Mouse (Mus musculus) embryonic facial prominence, embryonic 11.5 days (tissue): ENCODE measurements at regions not wholly inside any gene's neighbourhood (a gene's known extent, or its start where the extent isn't known, plus 50 kb on each side); places are given as distances from the start of the nearest gene placed in this dataset.

ENCODE experiments used
- ATAC-seq: fragments of 200-750 bp; cut with Nextera tagmentation; replicated peaks from 2 replicates; pipeline ENCODE4 v1.8.0; 2017; ENCODE audit warnings: low read depth; ENCODE audit not compliant: insufficient number of reproducible peaks, low FRiP score, low TSS enrichment
- DNase-seq: peaks from one replicate; pipeline ENCODE4 v3.0.0-alpha.2; 2015; ENCODE audit warnings: low spot score
- H3K27ac ChIP-seq: fragments of 300-500 bp; sonication (generic); replicated peaks from 2 replicates; pipeline ENCODE4 v1.5.1; 2014; ENCODE audit warnings: mild to moderate bottlenecking, low read depth, low read length, control low read depth
- H3K27me3 ChIP-seq: fragments of 300-500 bp; sonication (generic); 2 replicates; pipeline ENCODE4 v1.6.1; 2014; ENCODE audit warnings: mild to moderate bottlenecking, low read length, moderate library complexity, mixed read lengths; ENCODE audit not compliant: control insufficient read depth, insufficient read depth
- H3K36me3 ChIP-seq: fragments of 300-500 bp; sonication (generic); replicated peaks from 2 replicates; pipeline ENCODE4 v1.6.1; 2014; ENCODE audit warnings: low read depth, mild to moderate bottlenecking, low read length, moderate library complexity, mixed read lengths; ENCODE audit not compliant: control insufficient read depth, insufficient read depth
- H3K4me1 ChIP-seq: fragments of 300-500 bp; sonication (generic); 2 replicates; pipeline ENCODE4 v1.6.1; 2014; ENCODE audit warnings: low read length, mixed read lengths; ENCODE audit not compliant: control insufficient read depth, insufficient read depth
- H3K4me2 ChIP-seq: fragments of 300-500 bp; sonication (generic); 2 replicates; pipeline ENCODE4 v1.6.1; 2014; ENCODE audit warnings: low read depth, mild to moderate bottlenecking, control low read depth, low read length, moderate library complexity
- H3K4me3 ChIP-seq: fragments of 300-500 bp; sonication (generic); 2 replicates; pipeline ENCODE4 v1.5.1; 2014; ENCODE audit warnings: low read depth, low read length, control low read depth
- H3K9ac ChIP-seq: fragments of 300-500 bp; sonication (generic); replicated peaks from 2 replicates; pipeline ENCODE4 v1.6.1; 2014; ENCODE audit warnings: mild to moderate bottlenecking, control low read depth, low read length
- H3K9me3 ChIP-seq: fragments of 300-500 bp; sonication (generic); replicated peaks from 2 replicates; pipeline ENCODE4 v1.6.1; 2016; ENCODE audit warnings: mild to moderate bottlenecking, low read length, inconsistent platforms, mixed read lengths; ENCODE audit not compliant: control insufficient read depth
- WGBS: fragments of 180-500 bp; shearing (Covaris S2); extraction: QIAGEN DNeasy Blood & Tissue Kit; methylation state at CpG from one replicate; pipeline ENCODE4 v1.1.7; 2014; 5-methylcytosine and 5-hydroxymethylcytosine counted together

DNA sequence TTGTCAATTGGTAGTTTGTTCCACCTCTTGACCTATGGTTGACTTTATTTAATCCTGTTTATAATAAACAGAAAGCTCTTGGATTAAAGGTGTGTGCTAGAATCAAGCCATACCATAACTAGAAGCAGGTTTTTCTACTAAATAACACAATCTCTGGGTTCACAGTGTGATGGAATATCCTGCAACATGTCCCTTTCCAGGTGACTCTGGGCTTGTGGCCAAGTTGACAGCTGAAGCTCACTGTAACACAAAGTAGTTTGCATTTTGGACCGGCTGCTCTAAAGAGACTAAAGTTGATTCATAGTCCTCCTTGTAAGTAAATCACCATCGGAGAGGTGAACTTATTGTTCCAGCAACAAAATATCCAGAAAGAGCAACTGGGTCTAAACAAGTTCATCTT lies 149.3 kb upstream of the Kctd3 start:
- Histone ChIP-seq H3K9me3 (no peaks in the 10 kb centered on the region), H3K4me2 (no peak overlapping the region), H3K9ac (no peak overlapping the region), H3K36me3 (no peaks in the 10 kb centered on the region), H3K4me3 (no peak overlapping the region), H3K27ac (no peak overlapping the region), H3K4me1 (no peaks in the 10 kb centered on the region), H3K27me3 (no peaks in the 10 kb centered on the region)
- WGBS: 92% methylated on average over 2 of the region's 2 CpGs
- DNase-seq (no peak), ATAC-seq (no peak)

DNA sequence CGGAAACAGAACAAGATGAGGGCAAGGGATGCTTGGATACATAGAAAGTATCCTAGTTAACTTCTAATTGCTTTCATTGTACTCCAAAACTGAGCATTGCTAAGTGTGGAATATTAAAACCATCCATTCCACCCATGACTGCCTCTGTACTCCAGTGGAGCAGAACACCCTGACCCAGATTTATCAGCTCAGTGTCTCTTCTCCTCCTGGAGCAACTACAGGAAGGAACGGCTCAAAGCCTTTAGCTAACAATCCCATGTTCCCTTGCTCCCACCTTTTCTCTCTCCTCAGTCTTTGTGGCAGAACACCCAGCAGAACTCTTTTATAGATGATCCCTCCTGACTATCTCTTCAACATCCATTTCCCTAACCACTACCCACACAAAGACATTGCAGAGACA lies 146.7 kb upstream of the Kctd3 start:
- Histone ChIP-seq H3K9me3 (no peaks in the 10 kb centered on the region), H3K4me1 (no peaks in the 10 kb centered on the region), H3K36me3 (no peaks in the 10 kb centered on the region), H3K4me3 (no peak overlapping the region), H3K27ac (no peak overlapping the region), H3K4me2 (no peak overlapping the region), H3K9ac (no peak overlapping the region), H3K27me3 (no peaks in the 10 kb centered on the region)
- no peak for ATAC-seq
- no peak for DNase-seq
- 81% methylated on average over 2 of the region's 2 CpGs for WGBS

DNA sequence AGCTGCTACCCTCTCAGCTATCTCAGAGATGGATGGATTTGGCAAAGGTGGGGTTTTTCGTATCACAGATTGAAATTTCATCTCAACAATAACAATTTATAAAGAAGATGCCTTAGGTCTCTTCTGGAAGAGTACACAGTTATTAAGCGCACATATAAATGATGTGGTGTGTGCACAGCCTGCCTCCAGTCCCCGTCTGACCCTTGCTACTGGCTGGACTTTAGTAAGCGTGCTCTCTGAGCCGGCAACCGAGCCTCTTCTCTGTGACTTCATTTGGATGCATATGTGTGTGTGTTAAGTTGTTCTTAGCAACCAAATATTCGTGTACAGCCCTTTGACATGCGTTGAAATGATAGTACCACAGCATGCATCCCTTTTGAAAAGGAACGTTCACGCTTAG lies 145.5 kb upstream of the Kctd3 start:
- H3K4me2 ChIP-seq: no peak overlapping the region
- H3K9ac ChIP-seq: no peak overlapping the region
- H3K9me3 ChIP-seq: no peaks in the 10 kb centered on the region
- no peaks in the 10 kb centered on the region for H3K4me1 ChIP-seq
- H3K4me3 ChIP-seq: no peak overlapping the region
- 88% methylated on average over 10 of the region's 10 CpGs for WGBS
- no peaks in the 10 kb centered on the region for H3K36me3 ChIP-seq
- ATAC-seq (no peak), DNase-seq (no peak)
- H3K27ac ChIP-seq: no peak overlapping the region
- H3K27me3 ChIP-seq: no peaks in the 10 kb centered on the region

DNA sequence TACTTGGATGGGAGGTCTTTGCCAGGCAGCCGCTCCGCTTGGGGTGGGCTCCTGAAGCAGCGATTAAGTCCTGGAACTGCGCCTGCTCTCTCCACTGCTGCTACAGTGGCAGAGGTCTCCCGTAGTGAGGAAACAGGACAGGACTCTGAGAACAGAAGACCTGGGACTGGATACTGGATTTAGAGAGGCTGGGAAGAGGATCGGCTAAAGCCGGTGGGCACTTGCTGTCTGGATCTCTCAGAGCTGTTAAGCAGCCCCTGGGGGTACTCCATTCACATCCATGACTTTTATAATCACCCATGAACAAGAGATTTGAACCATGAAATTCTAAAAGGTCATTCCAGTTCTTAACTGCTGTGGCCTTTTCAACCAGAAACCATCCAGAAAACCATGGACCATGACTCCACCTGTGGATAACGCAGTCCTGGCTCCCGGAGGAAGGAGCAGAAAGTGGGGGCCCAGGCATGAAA lies 135.4 kb upstream of the Kctd3 start:
- Histone ChIP-seq H3K36me3 (no peaks in the 10 kb centered on the region), H3K27ac (no peak overlapping the region), H3K9me3 (no peaks in the 10 kb centered on the region), H3K4me1 (no peaks in the 10 kb centered on the region), H3K4me2 (no peak overlapping the region), H3K9ac (no peak overlapping the region), H3K27me3 (no peaks in the 10 kb centered on the region), H3K4me3 (no peak overlapping the region)
- DNase-seq (peak; percentile 20), ATAC-seq (0 out of 2 replicates have a peak, but pooled peaks have one; percentile 23)
- 45% methylated on average over 9 of the region's 9 CpGs for WGBS

DNA sequence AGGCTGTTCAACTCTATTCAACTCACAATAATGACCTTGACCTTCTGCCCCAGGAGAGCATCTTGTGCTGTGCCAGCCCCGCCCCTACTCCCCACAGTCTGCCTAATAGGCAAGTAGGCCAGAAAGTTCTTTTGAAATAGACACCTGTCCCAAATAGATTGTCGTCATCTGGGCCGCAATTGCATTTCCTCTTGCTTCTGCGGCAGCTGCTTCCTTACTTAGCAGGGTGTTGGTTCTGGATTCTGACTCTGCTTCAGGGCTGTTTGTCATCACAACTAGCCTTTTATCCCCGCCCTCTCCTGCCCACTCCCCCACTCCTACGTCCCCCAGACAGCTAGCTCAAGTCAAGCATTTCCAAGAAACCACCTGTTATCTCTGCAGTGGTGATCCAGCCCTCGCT lies 134.9 kb upstream of the Kctd3 start:
- DNase-seq (no peak), ATAC-seq (no peak)
- no peaks in the 10 kb centered on the region for H3K36me3 ChIP-seq
- H3K4me1 ChIP-seq: no peaks in the 10 kb centered on the region
- no peaks in the 10 kb centered on the region for H3K27me3 ChIP-seq
- no peak overlapping the region for H3K27ac ChIP-seq
- 50% methylated on average over 7 of the region's 7 CpGs for WGBS
- H3K4me2 ChIP-seq: no peak overlapping the region
- H3K4me3 ChIP-seq: no peak overlapping the region
- H3K9me3 ChIP-seq: no peaks in the 10 kb centered on the region
- no peak overlapping the region for H3K9ac ChIP-seq

DNA sequence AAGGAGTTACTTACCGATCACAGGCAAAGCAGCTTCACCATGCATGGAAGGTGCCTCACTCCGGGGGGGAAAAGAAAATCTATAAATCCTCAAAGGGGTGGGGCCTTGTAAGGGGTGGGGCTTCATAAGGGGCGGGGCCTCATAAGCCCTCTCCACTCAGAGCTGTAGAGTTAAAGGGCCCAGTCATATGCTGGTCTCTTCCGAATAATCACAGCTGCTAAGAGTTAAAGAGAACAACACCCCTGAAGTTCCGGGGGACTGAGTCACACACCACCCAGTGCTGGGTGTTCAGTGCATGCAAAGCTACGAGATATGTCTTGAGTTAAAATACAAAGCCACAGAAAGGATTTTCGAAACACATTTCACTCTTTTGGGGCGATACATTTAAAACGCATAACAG lies 134.1 kb upstream of the Kctd3 start:
- no peaks in the 10 kb centered on the region for H3K36me3 ChIP-seq
- 89% methylated on average over 9 of the region's 9 CpGs for WGBS

DNA sequence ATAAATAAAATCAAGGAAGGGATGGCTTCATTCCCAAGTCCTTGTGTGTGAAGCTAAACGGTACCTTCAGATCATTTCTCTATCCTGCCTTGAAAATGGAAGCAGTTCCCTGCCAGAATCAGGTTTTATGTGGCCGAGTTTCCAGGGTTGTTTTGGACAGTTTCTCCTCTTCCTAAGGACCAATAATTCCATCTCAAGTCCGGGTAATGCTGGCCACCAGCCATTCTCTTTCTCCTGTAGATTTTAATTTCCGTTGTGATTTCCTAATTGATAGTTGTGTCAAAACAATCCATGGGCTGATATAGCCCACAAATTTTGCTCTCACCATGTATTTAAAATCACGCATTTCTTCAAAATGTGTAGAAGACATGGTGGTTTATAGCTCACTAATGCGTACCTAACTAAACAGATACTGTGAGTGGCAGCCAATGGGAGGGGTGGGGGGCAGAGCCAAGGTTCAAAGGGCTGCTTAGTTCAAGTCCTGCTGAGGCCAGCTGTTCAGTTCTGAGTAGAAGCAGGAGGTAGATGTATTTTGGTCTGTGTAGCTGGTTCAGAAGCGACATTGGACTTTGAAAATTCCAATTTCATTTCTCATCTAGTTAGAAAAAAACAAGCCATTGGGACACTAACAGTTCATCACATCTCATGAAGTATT lies 129.2 kb upstream of the Kctd3 start:
- DNase-seq (no peak), ATAC-seq (no peak)
- H3K36me3 ChIP-seq: no peaks in the 10 kb centered on the region
- no peak overlapping the region for H3K4me2 ChIP-seq
- H3K27ac ChIP-seq: no peak overlapping the region
- H3K9ac ChIP-seq: no peak overlapping the region
- H3K9me3 ChIP-seq: no peaks in the 10 kb centered on the region
- 84% methylated on average over 7 of the region's 7 CpGs for WGBS
- H3K4me1 ChIP-seq: no peaks in the 10 kb centered on the region
- no peak overlapping the region for H3K4me3 ChIP-seq
- no peaks in the 10 kb centered on the region for H3K27me3 ChIP-seq

More for the DNA sequence above, 134.1 kb upstream of the Kctd3 start:
- no peak overlapping the region for H3K9ac ChIP-seq
- no peaks in the 10 kb centered on the region for H3K9me3 ChIP-seq
- ATAC-seq (no peak), DNase-seq (no peak)
- H3K4me1 ChIP-seq: no peaks in the 10 kb centered on the region
- H3K27me3 ChIP-seq: no peaks in the 10 kb centered on the region
- H3K4me2 ChIP-seq: no peak overlapping the region
- no peak overlapping the region for H3K4me3 ChIP-seq
- H3K27ac ChIP-seq: no peak overlapping the region

DNA sequence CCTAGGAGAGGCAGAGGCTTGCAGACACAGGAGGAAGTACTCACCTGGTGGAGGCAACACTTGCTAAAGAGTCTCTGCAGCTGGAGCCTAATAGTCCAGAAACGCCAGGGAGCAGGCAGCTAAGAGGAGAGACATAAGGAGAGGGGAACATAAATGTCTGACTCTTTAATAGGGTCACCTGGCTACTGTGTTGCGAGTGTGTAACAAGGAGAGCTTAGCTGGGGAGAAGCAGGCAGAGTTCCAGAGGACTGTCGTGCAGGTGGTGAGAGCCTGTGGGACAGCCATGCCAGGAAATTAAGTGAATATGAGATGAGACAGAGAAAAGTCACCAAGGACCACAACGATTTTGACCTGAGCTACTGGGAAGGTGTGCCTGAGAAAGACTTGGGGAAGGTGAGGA lies 128.2 kb upstream of the Kctd3 start:
- H3K9me3 ChIP-seq: no peaks in the 10 kb centered on the region
- H3K4me1 ChIP-seq: no peaks in the 10 kb centered on the region
- WGBS: 79% methylated on average over 4 of the region's 4 CpGs

More for the DNA sequence above, 128.2 kb upstream of the Kctd3 start:
- ATAC-seq: no peak
- Histone ChIP-seq H3K27ac (no peak overlapping the region), H3K4me2 (no peak overlapping the region), H3K36me3 (no peaks in the 10 kb centered on the region), H3K9ac (no peak overlapping the region), H3K27me3 (no peaks in the 10 kb centered on the region), H3K4me3 (no peak overlapping the region)
- no peak for DNase-seq
